Mouse (Mus musculus) liver, embryonic 15.5 days (tissue): ENCODE data around the gene Agr3. TPM values are rescaled to one million over a fixed set of nuclear protein-coding genes. Genes with fewer than 3 reads are reported as not detected.

ENCODE experiments used
- ATAC-seq: fragments of 200-750 bp; cut with Nextera tagmentation; 2 replicates; pipeline ENCODE4 v1.8.0; 2017; ENCODE audit warnings: moderate number of reproducible peaks, mild to moderate bottlenecking, moderate library complexity; ENCODE audit not compliant: insufficient read depth
- H3K27ac ChIP-seq: fragments of 300-500 bp; sonication (generic); replicated peaks from 2 replicates; pipeline ENCODE4 v1.5.1; 2015; ENCODE audit warnings: mild to moderate bottlenecking, inconsistent platforms
- H3K27me3 ChIP-seq: fragments of 300-500 bp; sonication (generic); 2 replicates; pipeline ENCODE4 v1.6.1; 2015; ENCODE audit warnings: mild to moderate bottlenecking, inconsistent platforms
- H3K36me3 ChIP-seq: fragments of 300-500 bp; sonication (generic); replicated peaks from 2 replicates; pipeline ENCODE4 v1.6.1; 2015; ENCODE audit warnings: moderate library complexity, mild to moderate bottlenecking, inconsistent platforms
- H3K4me1 ChIP-seq: fragments of 300-500 bp; sonication (generic); replicated peaks from 2 replicates; pipeline ENCODE4 v1.6.1; 2015; ENCODE audit warnings: inconsistent platforms
- H3K4me2 ChIP-seq: fragments of 300-500 bp; sonication (generic); 2 replicates; pipeline ENCODE4 v1.6.1; 2015; ENCODE audit warnings: moderate library complexity, mild to moderate bottlenecking, inconsistent platforms
- H3K4me3 ChIP-seq: fragments of 300-500 bp; sonication (generic); replicated peaks from 2 replicates; pipeline ENCODE4 v1.5.1; 2015; ENCODE audit warnings: mild to moderate bottlenecking, inconsistent platforms
- H3K9ac ChIP-seq: fragments of 300-500 bp; sonication (generic); 2 replicates; pipeline ENCODE4 v1.6.1; 2015; ENCODE audit warnings: moderate library complexity, mild to moderate bottlenecking, inconsistent platforms
- H3K9me3 ChIP-seq: fragments of 300-500 bp; sonication (generic); replicated peaks from 2 replicates; pipeline ENCODE4 v1.6.1; 2016; ENCODE audit warnings: inconsistent platforms
- WGBS: fragments of 180-500 bp; shearing (Covaris S2); methylation state at CpG from one replicate; pipeline ENCODE4 v1.1.7; 2015; ENCODE audit warnings: mixed read lengths; ENCODE audit not compliant: insufficient replicate concordance; 5-methylcytosine and 5-hydroxymethylcytosine counted together
- polyA plus RNA-seq: library from polyadenylated mRNA; unstranded; fragments of >200 nt; fragmentation: Nextera tagmentation; extraction: Ambion mirVana; gene quantifications from 2 replicates; pipeline ENCODE4 v1.2.1, GENCODE M21; 2015

The Agr3 gene
- polyA plus RNA-seq, 1 experiment from 2014 or later, result not detected

DNA sequence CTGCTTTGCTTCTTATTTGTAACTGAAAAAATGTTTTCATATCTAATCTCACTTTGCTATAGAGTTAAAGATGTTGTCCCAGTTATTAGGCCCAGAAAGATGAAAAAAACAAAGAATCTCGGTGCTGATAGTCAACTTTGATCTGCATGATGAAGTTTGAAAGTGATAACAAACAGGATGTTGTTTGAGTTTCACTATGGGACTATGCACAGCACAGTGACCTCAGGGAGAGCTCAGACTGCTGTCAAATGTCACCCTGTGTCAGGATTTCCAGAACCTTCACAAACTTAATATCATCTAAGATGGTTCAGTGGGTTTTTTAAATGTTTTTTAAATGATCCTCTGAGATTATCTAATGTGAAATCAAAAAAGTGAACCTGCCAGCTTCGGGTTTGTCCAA lies 2.4 kb downstream of the Agr3 start:
- Histone ChIP-seq H3K27ac (no peak overlapping the region), H3K36me3 (no peaks in the 10 kb centered on the region), H3K9ac (no peak overlapping the region), H3K27me3 (no peaks in the 10 kb centered on the region), H3K4me1 (no peaks in the 10 kb centered on the region), H3K4me2 (no peak overlapping the region), H3K9me3 (no peaks in the 10 kb centered on the region), H3K4me3 (no peak overlapping the region)
- no peak for ATAC-seq
- WGBS, result 26% methylated on average over 2 of the region's 2 CpGs

DNA sequence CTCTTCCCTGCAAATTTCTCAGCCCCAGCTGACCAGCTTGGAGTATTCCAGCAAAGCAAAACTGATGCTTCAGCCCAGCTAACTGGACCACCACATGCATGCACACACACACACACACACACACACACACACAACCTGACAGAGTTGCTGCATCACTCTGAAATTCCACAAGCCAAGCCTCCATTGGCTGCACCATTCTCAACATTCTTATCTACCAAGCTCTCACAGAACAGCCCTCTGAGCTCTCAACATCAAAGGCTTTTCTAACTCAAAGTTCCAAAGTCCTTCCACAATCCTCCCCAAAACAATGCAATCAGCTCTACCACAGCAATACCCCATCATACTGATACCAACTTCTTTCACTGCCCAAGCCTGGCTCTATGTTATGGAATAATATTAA lies 7.4 kb downstream of the Agr3 start:
- Histone ChIP-seq H3K9me3 (no peaks in the 10 kb centered on the region), H3K36me3 (no peaks in the 10 kb centered on the region)
- no peak for ATAC-seq

DNA sequence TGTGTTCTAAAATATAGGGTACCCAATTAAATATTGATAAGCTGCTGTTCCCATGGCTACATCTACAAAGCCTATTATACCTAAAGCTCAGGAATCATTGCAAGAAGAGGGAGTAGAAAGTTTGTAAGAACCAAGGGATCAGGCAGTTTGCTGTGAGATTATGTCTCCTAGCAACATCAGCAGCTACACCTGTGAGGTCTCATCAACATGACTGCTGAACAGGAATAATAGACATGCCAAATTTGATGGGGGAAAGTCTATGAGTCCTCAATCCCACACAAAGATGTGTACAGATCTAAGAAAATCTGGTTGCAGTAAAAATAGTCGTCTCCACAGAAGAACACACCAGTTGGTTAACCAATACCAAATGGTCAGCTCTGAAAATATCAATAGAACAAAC lies 26.3 kb downstream of the Agr3 start:
- H3K9me3 ChIP-seq, result no peaks in the 10 kb centered on the region
- no peak overlapping the region for H3K27ac ChIP-seq
- H3K4me1 ChIP-seq, result no peaks in the 10 kb centered on the region
- no peak overlapping the region for H3K4me2 ChIP-seq
- WGBS, result 49% methylated on average over 1 of the region's 1 CpGs
- no peaks in the 10 kb centered on the region for H3K36me3 ChIP-seq
- ATAC-seq, result no peak
- no peaks in the 10 kb centered on the region for H3K27me3 ChIP-seq
- H3K4me3 ChIP-seq, result no peak overlapping the region
- H3K9ac ChIP-seq, result no peak overlapping the region

More for the DNA sequence above, 7.4 kb downstream of the Agr3 start:
- H3K27ac ChIP-seq, result no peak overlapping the region
- H3K4me2 ChIP-seq, result no peak overlapping the region
- no peak overlapping the region for H3K9ac ChIP-seq
- no peaks in the 10 kb centered on the region for H3K4me1 ChIP-seq
- H3K4me3 ChIP-seq, result no peak overlapping the region
- H3K27me3 ChIP-seq, result no peaks in the 10 kb centered on the region

DNA sequence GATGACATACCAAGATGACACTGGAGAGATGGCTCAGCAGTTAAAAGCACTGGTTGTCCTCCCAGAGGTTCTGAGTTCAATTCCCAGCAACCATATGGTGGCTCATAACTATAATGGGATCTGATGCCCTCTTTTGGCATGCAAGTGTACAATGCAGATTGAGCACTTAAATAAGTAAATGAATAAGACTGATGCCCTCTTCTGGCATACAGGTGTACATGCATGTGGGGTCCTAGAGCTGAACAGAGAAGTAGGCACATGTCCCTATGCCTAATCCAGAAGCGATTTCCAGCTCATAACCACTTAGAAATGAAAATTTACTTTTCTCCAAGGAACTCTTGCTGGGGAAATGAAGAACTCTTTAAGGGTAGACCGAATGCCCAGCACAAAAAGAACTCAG lies 31.8 kb downstream of the Agr3 start:
- no peak overlapping the region for H3K27ac ChIP-seq
- 37% methylated on average over 2 of the region's 2 CpGs for WGBS
- no peaks in the 10 kb centered on the region for H3K27me3 ChIP-seq
- H3K36me3 ChIP-seq, result no peaks in the 10 kb centered on the region
- H3K9ac ChIP-seq, result no peak overlapping the region
- H3K9me3 ChIP-seq, result no peaks in the 10 kb centered on the region
- H3K4me2 ChIP-seq, result no peak overlapping the region
- no peaks in the 10 kb centered on the region for H3K4me1 ChIP-seq
- ATAC-seq, result no peak
- H3K4me3 ChIP-seq, result no peak overlapping the region

DNA sequence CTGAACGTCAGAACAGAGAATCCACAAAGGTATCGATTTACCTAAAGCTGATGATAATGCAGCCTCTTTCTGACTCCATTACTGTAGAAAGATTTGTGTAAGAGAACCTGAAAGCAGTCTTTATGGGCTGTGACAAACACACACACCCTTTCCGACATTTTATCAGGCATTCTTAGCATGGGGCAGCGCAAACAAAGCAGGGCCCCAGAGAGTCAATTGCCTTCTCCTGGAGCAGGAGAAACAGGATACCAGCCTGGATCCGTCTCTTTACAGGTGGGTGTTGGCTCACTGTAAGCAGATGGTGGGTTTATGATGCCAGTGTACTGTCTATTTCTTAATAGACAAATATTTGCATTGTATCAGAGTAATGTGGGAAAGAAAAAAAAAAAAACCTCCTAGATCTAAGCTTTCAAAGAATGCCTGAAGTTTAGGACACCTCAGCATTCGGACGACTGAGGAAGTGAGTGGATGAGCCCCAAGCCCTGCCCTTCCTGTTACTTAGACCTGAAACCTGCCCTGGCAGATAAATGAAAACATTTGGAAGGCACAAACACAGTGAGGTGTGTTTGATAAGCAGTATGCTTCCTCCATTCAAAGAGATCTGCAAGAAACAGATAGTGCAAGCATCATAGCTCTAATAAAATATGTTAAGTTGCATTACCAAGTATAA lies 40.8 kb downstream of the Agr3 start:
- WGBS, result 31% methylated on average over 7 of the region's 7 CpGs
- Histone ChIP-seq H3K4me3 (no peak overlapping the region), H3K9ac (no peak overlapping the region), H3K36me3 (no peaks in the 10 kb centered on the region), H3K4me1 (peaks cover 7% of the 10 kb centered on the region), H3K9me3 (no peaks in the 10 kb centered on the region), H3K4me2 (no peak overlapping the region; the same call in 1 of the 2 replicates), H3K27me3 (no peaks in the 10 kb centered on the region), H3K27ac (no peak overlapping the region)
- peak; percentile 52; the same call in 1 of the 2 replicates for ATAC-seq

DNA sequence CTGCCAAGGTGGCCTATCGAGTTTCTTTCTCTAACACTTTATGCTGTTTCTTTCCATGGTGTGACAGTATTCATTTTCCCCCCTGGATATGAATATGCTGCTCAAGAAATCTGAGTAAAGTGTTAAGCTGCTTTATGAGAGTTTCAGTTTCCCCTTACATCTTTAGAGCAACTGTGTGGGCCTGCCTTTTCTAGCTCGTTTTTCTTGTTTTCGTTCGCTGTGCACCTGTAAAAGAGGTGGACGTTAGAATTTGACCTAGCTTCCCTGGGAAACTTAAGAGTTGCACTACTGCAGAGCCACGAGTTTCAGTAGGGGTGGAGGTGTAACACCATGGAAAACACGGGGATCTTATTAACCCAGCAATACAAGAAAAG lies 41.3 kb downstream of the Agr3 start:
- Histone ChIP-seq H3K9ac (no peak overlapping the region), H3K36me3 (no peaks in the 10 kb centered on the region), H3K4me3 (no peak overlapping the region), H3K27me3 (no peaks in the 10 kb centered on the region), H3K27ac (no peak overlapping the region), H3K4me1 (peaks cover 7% of the 10 kb centered on the region), H3K9me3 (no peaks in the 10 kb centered on the region), H3K4me2 (no peak overlapping the region)
- WGBS, result 45% methylated on average over 7 of the region's 7 CpGs
- no peak for ATAC-seq

DNA sequence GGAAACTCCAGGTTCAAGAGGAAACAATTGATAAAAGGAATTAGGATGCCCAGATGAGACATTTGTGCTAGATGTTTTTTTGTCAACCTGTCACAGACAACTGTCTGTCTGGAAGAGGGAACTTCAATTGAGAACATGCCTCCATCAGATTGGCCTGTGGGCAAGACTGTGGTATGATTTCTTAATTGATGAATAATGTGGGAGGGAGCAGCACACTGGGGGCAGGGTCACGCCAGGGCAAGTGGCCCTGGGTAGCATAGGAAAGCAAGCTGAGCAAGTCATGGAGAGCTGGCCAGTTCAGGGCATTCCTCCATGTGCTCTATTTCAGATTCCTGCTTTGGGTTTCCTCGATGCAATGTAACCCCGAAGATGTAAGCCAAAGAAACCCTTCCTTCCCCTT lies 50.5 kb downstream of the Agr3 start:
- 22% methylated on average over 3 of the region's 3 CpGs for WGBS
- H3K9ac ChIP-seq, result no peak overlapping the region
- H3K4me2 ChIP-seq, result no peak overlapping the region
- no peaks in the 10 kb centered on the region for H3K4me1 ChIP-seq
- ATAC-seq, result no peak
- H3K27ac ChIP-seq, result no peak overlapping the region
- no peaks in the 10 kb centered on the region for H3K9me3 ChIP-seq
- no peak overlapping the region for H3K4me3 ChIP-seq
- H3K27me3 ChIP-seq, result no peaks in the 10 kb centered on the region
- H3K36me3 ChIP-seq, result no peaks in the 10 kb centered on the region

DNA sequence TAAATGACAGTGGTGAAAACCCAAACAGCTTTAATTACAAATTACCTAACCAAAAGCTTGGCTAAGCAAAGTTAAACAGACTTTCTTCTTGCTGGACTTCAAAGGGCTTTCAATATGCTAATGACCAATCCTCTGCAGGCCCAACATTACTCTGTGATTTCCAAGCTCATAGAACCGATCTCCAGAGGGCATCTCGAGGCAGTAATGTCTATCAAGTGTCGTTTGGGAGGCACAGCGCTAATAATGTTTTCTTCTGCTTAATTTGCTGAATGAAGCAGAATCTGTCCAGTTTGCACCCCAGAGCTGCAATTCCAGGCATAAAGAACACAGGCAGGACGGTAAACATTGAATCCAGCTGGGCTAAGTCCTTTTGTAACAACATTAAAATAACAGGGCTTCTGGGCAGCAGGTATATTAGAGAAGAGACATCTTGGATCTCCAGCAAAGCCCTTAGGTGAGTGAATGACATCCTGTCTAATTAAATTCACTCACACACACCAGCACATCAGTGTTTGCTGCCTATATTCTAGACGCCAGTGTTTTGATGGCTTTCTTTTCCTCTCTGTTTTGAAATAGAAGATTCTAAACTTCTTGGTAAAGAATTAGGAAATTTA lies 52.3 kb downstream of the Agr3 start:
- no peak overlapping the region for H3K27ac ChIP-seq
- H3K4me1 ChIP-seq, result peaks cover 6% of the 10 kb centered on the region
- H3K27me3 ChIP-seq, result no peaks in the 10 kb centered on the region
- no peaks in the 10 kb centered on the region for H3K36me3 ChIP-seq
- no peaks in the 10 kb centered on the region for H3K9me3 ChIP-seq
- no peak overlapping the region for H3K4me3 ChIP-seq
- no peak overlapping the region for H3K4me2 ChIP-seq
- H3K9ac ChIP-seq, result no peak overlapping the region
- no peak for ATAC-seq
- WGBS, result 38% methylated on average over 6 of the region's 6 CpGs

DNA sequence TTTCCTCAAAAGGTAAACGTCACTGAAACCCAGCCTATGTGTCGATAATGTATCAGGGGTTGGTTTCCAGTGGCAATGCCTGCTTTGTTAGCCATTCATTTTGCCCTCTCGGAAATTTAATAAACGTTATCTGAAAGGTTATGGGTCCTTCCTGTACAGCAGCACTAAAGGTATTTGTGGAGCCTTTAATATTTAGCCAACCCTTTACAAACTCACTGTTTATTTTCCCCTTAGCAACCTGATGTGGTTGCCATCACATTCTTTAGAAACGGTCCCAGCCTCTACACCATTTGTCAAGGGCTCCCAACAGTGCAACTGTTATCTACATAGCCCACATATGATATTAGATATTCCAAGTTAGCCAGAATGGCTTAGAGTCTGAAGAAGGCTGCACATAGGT lies 54.2 kb downstream of the Agr3 start:
- Histone ChIP-seq H3K4me1 (peaks cover 6% of the 10 kb centered on the region), H3K36me3 (no peaks in the 10 kb centered on the region), H3K27ac (no peak overlapping the region), H3K27me3 (no peaks in the 10 kb centered on the region), H3K4me2 (no peak overlapping the region), H3K9ac (no peak overlapping the region), H3K4me3 (no peak overlapping the region), H3K9me3 (no peaks in the 10 kb centered on the region)
- WGBS, result 58% methylated on average over 5 of the region's 5 CpGs
- no peak for ATAC-seq

DNA sequence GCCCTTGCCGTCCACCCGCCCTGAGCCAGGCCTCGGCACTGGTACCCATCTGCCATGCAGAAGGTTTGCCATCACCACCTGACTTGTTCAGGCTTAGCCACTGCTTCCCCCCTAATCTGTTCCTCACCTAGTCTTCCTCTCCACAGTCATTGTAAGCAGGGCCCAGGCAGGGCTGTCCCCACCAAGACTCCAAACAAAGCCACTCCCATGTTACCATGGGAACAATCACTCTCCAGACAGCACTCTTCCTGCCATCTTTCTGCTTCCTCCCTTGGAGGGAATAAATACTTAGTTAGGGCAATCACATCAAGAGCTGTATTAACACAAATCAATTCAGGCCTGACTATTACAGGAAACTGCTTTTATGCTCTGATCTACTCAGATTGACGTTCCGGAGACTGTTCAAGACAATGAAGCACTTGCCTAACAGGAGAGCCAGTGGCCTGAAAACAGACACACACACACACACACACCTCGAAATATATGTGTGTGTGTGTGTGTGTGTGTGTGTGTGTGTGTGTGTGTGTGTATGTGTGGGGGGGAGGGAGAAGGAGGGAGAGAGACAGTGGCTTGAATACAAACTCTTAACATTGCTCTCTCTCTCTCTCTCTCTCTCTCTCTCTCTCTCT lies 56.4 kb downstream of the Agr3 start:
- Histone ChIP-seq H3K4me3 (no peak overlapping the region), H3K9me3 (no peaks in the 10 kb centered on the region), H3K27ac (no peak overlapping the region), H3K36me3 (no peaks in the 10 kb centered on the region), H3K4me1 (peaks cover 6% of the 10 kb centered on the region), H3K27me3 (no peaks in the 10 kb centered on the region), H3K4me2 (no peak overlapping the region), H3K9ac (no peak overlapping the region)
- WGBS, result 5% methylated on average over 6 of the region's 6 CpGs
- ATAC-seq, result peak; percentile 52

DNA sequence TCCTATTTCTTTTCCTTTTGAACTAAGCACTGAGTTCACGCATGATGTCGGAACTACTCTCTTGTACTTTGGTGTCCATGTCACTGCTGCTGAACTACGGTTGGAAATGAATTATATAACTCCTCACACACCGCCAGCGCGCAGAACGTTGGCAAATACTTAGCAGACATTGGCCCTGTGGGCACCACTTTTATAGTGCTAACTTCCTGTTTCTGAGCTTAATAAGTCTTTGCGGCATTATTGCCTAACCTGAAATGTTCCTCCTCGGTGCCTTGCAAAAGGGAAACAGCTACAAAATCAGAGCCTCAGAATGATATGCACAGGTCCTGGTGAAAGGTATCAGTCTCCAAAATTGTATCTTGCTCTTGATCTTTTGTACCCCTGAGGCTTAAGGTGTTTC lies 58.1 kb downstream of the Agr3 start:
- Histone ChIP-seq H3K9ac (no peak overlapping the region), H3K4me2 (no peak overlapping the region), H3K4me1 (peaks cover 6% of the 10 kb centered on the region), H3K9me3 (no peaks in the 10 kb centered on the region), H3K4me3 (no peak overlapping the region), H3K36me3 (no peaks in the 10 kb centered on the region), H3K27me3 (no peaks in the 10 kb centered on the region), H3K27ac (no peak overlapping the region)
- WGBS, result 47% methylated on average over 9 of the region's 9 CpGs
- no peak for ATAC-seq
